Mouse (Mus musculus) bone marrow, adult 2 months (tissue): ENCODE data around the gene Hacd1.

ENCODE experiments used
- CTCF ChIP-seq: fragments of 200-500 bp; IDR thresholded peaks from 2 replicates; pipeline ENCODE4 v1.5.1; 2011; ENCODE audit warnings: low read length, control low read depth; ENCODE audit not compliant: control insufficient read depth, insufficient read depth
- POLR2A ChIP-seq: fragments of 200-500 bp; IDR thresholded peaks from 2 replicates; pipeline ENCODE4 v1.6.1; 2011; ENCODE audit warnings: low read depth, mild to moderate bottlenecking, control low read depth, low read length, borderline replicate concordance; ENCODE audit not compliant: control insufficient read depth

DNA sequence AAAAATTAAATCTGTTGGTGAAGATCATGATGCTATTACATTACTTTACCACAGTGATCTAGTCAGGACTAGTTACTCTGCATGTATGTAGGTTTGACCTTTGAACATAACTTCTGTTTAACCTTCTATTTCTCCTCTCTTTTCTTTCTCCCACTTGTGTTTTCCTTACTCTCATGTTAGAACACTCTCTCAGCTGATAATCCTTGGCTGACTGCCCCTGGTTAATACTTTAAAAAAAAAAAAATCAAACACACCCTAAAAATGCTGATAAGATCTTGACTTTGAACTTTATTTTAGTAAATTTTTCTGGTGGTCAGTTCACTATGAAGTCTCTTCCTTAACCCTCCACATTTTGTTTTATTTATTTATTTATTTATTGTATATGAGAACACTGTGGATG is 44.6 kb upstream of the Hacd1 start:
- TF ChIP-seq POLR2A (no peak), CTCF (no peak)
